Mouse (Mus musculus) myocyte (in vitro differentiated cells): ENCODE measurements at regions not wholly inside any gene's neighbourhood (a gene's known extent, or its start where the extent isn't known, plus 50 kb on each side); places are given as distances from the start of the nearest gene placed in this dataset.

Source experiments
- CEBPB ChIP-seq: IDR thresholded peaks from 2 replicates; pipeline ENCODE4 v1.6.1; 2011; ENCODE audit warnings: mild to moderate bottlenecking, moderate library complexity; ENCODE audit not compliant: poor library complexity, insufficient read depth, severe bottlenecking
- E2F4 ChIP-seq: IDR thresholded peaks from one replicate; pipeline ENCODE4 v1.6.1; 2011; ENCODE audit warnings: mild to moderate bottlenecking, control low read depth, moderate library complexity; ENCODE audit not compliant: insufficient read depth
- MAX ChIP-seq: IDR thresholded peaks from one replicate; pipeline ENCODE4 v1.6.1; 2011; ENCODE audit warnings: low read depth, mild to moderate bottlenecking, control low read depth
- MYOD1 ChIP-seq, 3 experiments: IDR thresholded peaks; one replicate each; pipeline ENCODE4 v1.6.1; 2011; ENCODE audit warnings: control low read depth in 2 of 3, low read depth in 2 of 3, mild to moderate bottlenecking in 2 of 3, moderate library complexity in 1 of 3; ENCODE audit not compliant: insufficient read length in 2 of 3, control insufficient read depth in 1 of 3
- MYOG ChIP-seq, 3 experiments: IDR thresholded peaks; one replicate each; pipeline ENCODE4 v1.6.1; 2011; ENCODE audit warnings: control low read depth in 2 of 3, low read depth in 2 of 3, mild to moderate bottlenecking in 2 of 3; ENCODE audit not compliant: insufficient read length in 2 of 3, control insufficient read depth in 1 of 3, insufficient read depth in 1 of 3
- POLR2A ChIP-seq: IDR thresholded peaks from one replicate; pipeline ENCODE4 v1.6.1; 2011; ENCODE audit warnings: low read depth, mild to moderate bottlenecking, control low read depth, moderate library complexity; ENCODE audit not compliant: insufficient read length
- POLR2AphosphoS2 ChIP-seq: IDR thresholded peaks from one replicate; pipeline ENCODE4 v1.6.1; 2011; ENCODE audit warnings: low read depth, control low read depth; ENCODE audit not compliant: insufficient read length
- REST ChIP-seq: IDR thresholded peaks from one replicate; pipeline ENCODE4 v1.6.1; 2011; ENCODE audit warnings: mild to moderate bottlenecking, control low read depth, moderate library complexity; ENCODE audit not compliant: insufficient read depth, insufficient read length
- TCF12 ChIP-seq: IDR thresholded peaks from one replicate; pipeline ENCODE4 v1.6.1; 2011; ENCODE audit warnings: mild to moderate bottlenecking, control low read depth; ENCODE audit not compliant: poor library complexity, insufficient read depth, severe bottlenecking
- TCF3 ChIP-seq: IDR thresholded peaks from one replicate; pipeline ENCODE4 v1.6.1; 2011; ENCODE audit warnings: low read depth, control low read depth; ENCODE audit not compliant: insufficient read length
- USF1 ChIP-seq: IDR thresholded peaks from one replicate; pipeline ENCODE4 v1.6.1; 2011; ENCODE audit warnings: low read depth, mild to moderate bottlenecking, control low read depth, moderate library complexity

- no peak for TF ChIP-seq USF1
- TF ChIP-seq MAX, result no peak
- TF ChIP-seq POLR2A, result no peak
- no peak for TF ChIP-seq TCF3
- TF ChIP-seq E2F4, result no peak
- TF ChIP-seq REST, result no peak
- no peak for TF ChIP-seq MYOG (IDR thresholded peaks at IDR 0.05; ENCODE audit: control insufficient read depth in 1 of 3, insufficient read depth in 1 of 3, insufficient read length in 2 of 3, low read depth in 2 of 3)
- no peak for TF ChIP-seq CEBPB
- TF ChIP-seq MYOD1 (IDR thresholded peaks at IDR 0.05; ENCODE audit: control insufficient read depth in 1 of 3, insufficient read length in 2 of 3, low read depth in 2 of 3), result no peak
- no peak for TF ChIP-seq POLR2AphosphoS2
- no peak for TF ChIP-seq TCF12
These were observed 124.4 kb downstream of the Polr2m start for GRCm38 (mm10) chr9:71361311-71361710.
